ENCODE assay signal across 8 mouse cellular contexts in the genomic region with DNA sequence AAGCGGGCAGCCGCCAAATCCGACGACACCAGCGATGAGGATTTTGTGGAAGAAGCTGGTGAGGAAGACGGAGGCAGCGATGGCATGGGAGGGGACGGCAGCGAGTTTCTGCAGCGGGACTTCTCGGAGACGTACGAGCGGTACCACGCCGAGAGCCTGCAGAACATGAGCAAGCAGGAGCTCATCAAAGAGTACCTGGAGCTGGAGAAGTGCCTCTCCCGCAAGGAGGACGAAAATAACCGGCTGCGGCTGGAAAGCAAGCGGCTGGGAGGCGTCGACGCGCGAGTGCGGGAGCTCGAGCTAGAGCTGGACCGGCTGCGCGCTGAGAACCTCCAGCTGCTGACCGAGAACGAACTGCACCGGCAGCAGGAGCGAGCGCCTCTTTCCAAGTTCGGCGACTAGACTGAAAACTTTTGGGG. TPM values are rescaled to one million over a fixed set of nuclear protein-coding genes. Genes with fewer than 3 reads are reported as not detected.
DNase-seq lines count a peak whose midpoint lies in the region; ATAC-seq and TF ChIP-seq lines count a peak whose summit lies in the region.

No protein-coding gene starts in this region.

- no peaks in the 10 kb centered on the region for H3K9me3 ChIP-seq in heart, postnatal 0 days (replicated peaks; ENCODE audit: control insufficient read depth, low read length)
- H3K9me3 ChIP-seq in neural tube, embryonic 12.5 days = no peaks in the 10 kb centered on the region

- TF ChIP-seq POLR2A in cerebellum, adult 2 months (IDR thresholded peaks at IDR 0.05; ENCODE audit: borderline replicate concordance, insufficient read depth, low read length) = peak; percentile 35; the same call in 1 of the 2 replicates
- TF ChIP-seq POLR2A in liver, adult 2 months (IDR thresholded peaks at IDR 0.05; ENCODE audit: extremely low read depth, insufficient read depth, low read length) = no peak

- TF ChIP-seq EP300 in heart, postnatal 0 days (IDR thresholded peaks at IDR 0.05; ENCODE audit: low read depth) = no peak

- no peak for ATAC-seq in heart, postnatal 0 days (ENCODE audit: insufficient read depth, low read depth)
- no peak for ATAC-seq in neural tube, embryonic 12.5 days (ENCODE audit: low FRiP score, low read depth)

- no peak for TF ChIP-seq CTCF in cerebellum, adult 2 months (IDR thresholded peaks at IDR 0.05; ENCODE audit: borderline replicate concordance, insufficient read depth, low read depth, low read length)
- no peak for TF ChIP-seq CTCF in heart, postnatal 0 days (IDR thresholded peaks at IDR 0.05; ENCODE audit: low read depth)
- no peak for TF ChIP-seq CTCF in liver, adult 2 months (IDR thresholded peaks at IDR 0.05; ENCODE audit: low read depth, low read length)

- peak overlapping the region; percentile 98 for H3K4me2 ChIP-seq in heart, postnatal 0 days (ENCODE audit: low read depth, low read length)
- H3K4me2 ChIP-seq in neural tube, embryonic 12.5 days (replicated peaks) = peak overlapping the region; percentile 76

- H3K4me1 ChIP-seq in cerebellum, adult 2 months (ENCODE audit: control insufficient read depth, insufficient read depth, low read length) = 0 out of 2 replicates have a peak, but pooled peaks cover 2% of the 10 kb centered on the region
- H3K4me1 ChIP-seq in heart, postnatal 0 days (ENCODE audit: control insufficient read depth, insufficient read depth) = peaks cover 11% of the 10 kb centered on the region
- peaks cover 10% of the 10 kb centered on the region for H3K4me1 ChIP-seq in liver, adult 2 months (ENCODE audit: control insufficient read depth, insufficient read depth, low read length)
- H3K4me1 ChIP-seq in neural tube, embryonic 12.5 days = peaks cover 12% of the 10 kb centered on the region; the same call in 1 of the 2 replicates

- peak in 1 of 2 experiments; percentile 49 for DNase-seq in cerebellum, adult 2 months
- no peak for DNase-seq in cerebellum, postnatal 4 days (ENCODE audit: low spot score in 2 of 2)
- peak; percentile 58 for DNase-seq in thymus, postnatal 14 days
- DNase-seq in thymus, postnatal 36 days = no peak
- DNase-seq in heart, postnatal 0 days (ENCODE audit: low spot score) = peak; percentile 66
- no peak for DNase-seq in liver, adult 2 months (ENCODE audit: extremely low read depth, low read depth, low spot score)
- DNase-seq in Muller cell, postnatal 12 days (ENCODE audit: inconsistent ontology term) = no peak

- peak overlapping the region; percentile 80 for H3K9ac ChIP-seq in heart, postnatal 0 days (replicated peaks; ENCODE audit: low read depth, low read length)
- H3K9ac ChIP-seq in liver, adult 2 months (ENCODE audit: low read depth, low read length) = peak overlapping the region; percentile 83
- H3K9ac ChIP-seq in neural tube, embryonic 12.5 days = peak overlapping the region; percentile 59

- H3K27me3 ChIP-seq in cerebellum, adult 2 months (ENCODE audit: control insufficient read depth, insufficient read depth, low read length) = no peaks in the 10 kb centered on the region
- H3K27me3 ChIP-seq in heart, postnatal 0 days (ENCODE audit: control insufficient read depth, insufficient read depth, low read length) = no peaks in the 10 kb centered on the region
- no peaks in the 10 kb centered on the region for H3K27me3 ChIP-seq in liver, adult 2 months (ENCODE audit: control insufficient read depth, insufficient read depth, low read length)
- H3K27me3 ChIP-seq in neural tube, embryonic 12.5 days (replicated peaks) = peaks cover 13% of the 10 kb centered on the region

- no peaks in the 10 kb centered on the region; the same call in 1 of the 2 replicates for H3K79me2 ChIP-seq in liver, adult 2 months (ENCODE audit: control insufficient read depth, insufficient read depth, low read length)

- no peaks in the 10 kb centered on the region for H3K36me3 ChIP-seq in heart, postnatal 0 days (replicated peaks; ENCODE audit: control insufficient read depth, insufficient read depth, low read length)
- H3K36me3 ChIP-seq in liver, adult 2 months (ENCODE audit: control insufficient read depth, insufficient read depth, low read length) = no peaks in the 10 kb centered on the region
- H3K36me3 ChIP-seq in neural tube, embryonic 12.5 days = no peaks in the 10 kb centered on the region

- WGBS in cerebellum, adult 2 months = under 1% methylated on average over 38 of the region's 38 CpGs
- WGBS in heart, postnatal 0 days = 1% methylated on average over 38 of the region's 38 CpGs
- WGBS in liver, adult 2 months = under 1% methylated on average over 38 of the region's 38 CpGs
- under 1% methylated on average over 38 of the region's 38 CpGs for WGBS in neural tube, embryonic 12.5 days

- H3K27ac ChIP-seq in cerebellum, adult 2 months (ENCODE audit: insufficient read depth, low read length) = peak overlapping the region; percentile 76
- H3K27ac ChIP-seq in heart, postnatal 0 days (ENCODE audit: low read depth) = peak overlapping the region; percentile 80
- peak overlapping the region; percentile 69 for H3K27ac ChIP-seq in liver, adult 2 months (replicated peaks; ENCODE audit: insufficient read depth, low read depth, low read length)
- no peak overlapping the region for H3K27ac ChIP-seq in neural tube, embryonic 12.5 days

- peak overlapping the region; percentile 63 for H3K4me3 ChIP-seq in cerebellum, adult 2 months (replicated peaks; ENCODE audit: insufficient read depth, low read depth, low read length)
- H3K4me3 ChIP-seq in heart, postnatal 0 days (ENCODE audit: low read depth, low read length) = peak overlapping the region; percentile 71
- H3K4me3 ChIP-seq in liver, adult 2 months (ENCODE audit: insufficient read depth, low read depth, low read length) = peak overlapping the region; percentile 93
- peak overlapping the region; percentile 58 for H3K4me3 ChIP-seq in neural tube, embryonic 12.5 days

RNA-seq across cellular contexts. Expression of a gene that starts 1.6 kb away (rescaled TPM):
- polyA plus RNA-seq in cerebellum, adult 2 months (2012; rRNA removed) = 25.5 and 28.8 TPM in 2 replicates
- 9.0 and 11.0 TPM in 2 replicates for total RNA-seq in heart, postnatal 0 days (2014; rRNA removed; ENCODE audit: low replicate concordance)
- 3.2 and 3.3 TPM in 2 replicates for polyA plus RNA-seq in heart, postnatal 0 days (2015; fragmentation: Nextera tagmentation; extraction: Ambion mirVana)
- total RNA-seq in liver, adult 2 months (2014; rRNA removed) = 10.2 and 10.5 TPM in 2 replicates
- 12.1 and 13.5 TPM in 2 replicates for polyA plus RNA-seq in liver, adult 2 months (2012; rRNA removed)
- 2.9 and 3.0 TPM in 2 replicates for polyA plus RNA-seq in neural tube, embryonic 12.5 days (2016; fragmentation: Nextera tagmentation; extraction: Ambion mirVana)

RNA-seq across cellular contexts. Expression of a gene that starts 14.6 kb away (rescaled TPM):
- 20.9 and 23.0 TPM in 2 replicates for polyA plus RNA-seq in cerebellum, adult 2 months (2012; rRNA removed)
- total RNA-seq in heart, postnatal 0 days (2014; rRNA removed; ENCODE audit: low replicate concordance) = 1.6 and 1.7 TPM in 2 replicates
- 4.2 and 4.9 TPM in 2 replicates for polyA plus RNA-seq in heart, postnatal 0 days (2015; fragmentation: Nextera tagmentation; extraction: Ambion mirVana)
- total RNA-seq in liver, adult 2 months (2014; rRNA removed) = 1.3 and 1.8 TPM in 2 replicates
- polyA plus RNA-seq in liver, adult 2 months (2012; rRNA removed) = 1.6 and 1.9 TPM in 2 replicates
- 9.9 and 12.2 TPM in 2 replicates for polyA plus RNA-seq in neural tube, embryonic 12.5 days (2016; fragmentation: Nextera tagmentation; extraction: Ambion mirVana)

RNA-seq across cellular contexts. Expression of a gene that starts 16.1 kb away (rescaled TPM):
- polyA plus RNA-seq in cerebellum, adult 2 months (2012; rRNA removed) = 60.4 and 61.5 TPM in 2 replicates
- 16.3 and 20.0 TPM in 2 replicates for total RNA-seq in heart, postnatal 0 days (2014; rRNA removed; ENCODE audit: low replicate concordance)
- 21.6 and 22.2 TPM in 2 replicates for polyA plus RNA-seq in heart, postnatal 0 days (2015; fragmentation: Nextera tagmentation; extraction: Ambion mirVana)
- total RNA-seq in liver, adult 2 months (2014; rRNA removed) = 56.3 and 64.4 TPM in 2 replicates
- 66.6 and 83.9 TPM in 2 replicates for polyA plus RNA-seq in liver, adult 2 months (2012; rRNA removed)
- 6.6 and 10.1 TPM in 2 replicates for polyA plus RNA-seq in neural tube, embryonic 12.5 days (2016; fragmentation: Nextera tagmentation; extraction: Ambion mirVana)

RNA-seq across cellular contexts. Expression of a gene that starts 16.1 kb away (rescaled TPM):
- polyA plus RNA-seq in cerebellum, adult 2 months (2012; rRNA removed) = 11.8 and 13.1 TPM in 2 replicates
- 27.0 and 38.9 TPM in 2 replicates for total RNA-seq in heart, postnatal 0 days (2014; rRNA removed; ENCODE audit: low replicate concordance)
- polyA plus RNA-seq in heart, postnatal 0 days (2015; fragmentation: Nextera tagmentation; extraction: Ambion mirVana) = 14.5 and 16.3 TPM in 2 replicates
- total RNA-seq in liver, adult 2 months (2014; rRNA removed) = 0.54 and 1.0 TPM in 2 replicates
- polyA plus RNA-seq in liver, adult 2 months (2012; rRNA removed) = 0.31 and 2.0 TPM in 2 replicates
- polyA plus RNA-seq in neural tube, embryonic 12.5 days (2016; fragmentation: Nextera tagmentation; extraction: Ambion mirVana) = 1.1 and 1.2 TPM in 2 replicates

RNA-seq across cellular contexts. Expression of a gene that starts 53.3 kb away (rescaled TPM):
- 63.7 and 71.1 TPM in 2 replicates for polyA plus RNA-seq in cerebellum, adult 2 months (2012; rRNA removed)
- 2.2 and 3.4 TPM in 2 replicates for total RNA-seq in heart, postnatal 0 days (2014; rRNA removed; ENCODE audit: low replicate concordance)
- polyA plus RNA-seq in heart, postnatal 0 days (2015; fragmentation: Nextera tagmentation; extraction: Ambion mirVana) = 0.91 and 1.1 TPM in 2 replicates
- total RNA-seq in liver, adult 2 months (2014; rRNA removed) = 0.46 and 0.74 TPM in 2 replicates
- polyA plus RNA-seq in liver, adult 2 months (2012; rRNA removed) = 0.86 and 2.2 TPM in 2 replicates
- polyA plus RNA-seq in neural tube, embryonic 12.5 days (2016; fragmentation: Nextera tagmentation; extraction: Ambion mirVana) = 1.7 and 2.1 TPM in 2 replicates

Comparison
In these comparisons a context has a peak if more than half of its experiments do, and no peak if none do; other contexts are left out.
1. DNase-seq: peak in thymus, postnatal 14 days (single experiment) and heart, postnatal 0 days (single experiment); none in cerebellum, postnatal 4 days (0 of 2), thymus, postnatal 36 days (0 of 2), liver, adult 2 months (single experiment) and Muller cell, postnatal 12 days (single experiment).
2. Peak in every context shown above with its lines, with median percentiles within 50 percentile points of each other: H3K4me3 ChIP-seq and H3K9ac ChIP-seq.